Comparison of ENCODE assay signal across 26 mouse cellular contexts in genomic region chr3:57825866-57826265, GRCm38 (mm10). TPM values are rescaled to one million over a fixed set of nuclear protein-coding genes. Genes with fewer than 3 reads are reported as not detected.
"Had no signal": no experiment of that assay in that cellular context is flagged by ENCODE, and none has a peak within 500 bp of the region (broad histone marks: within the 10 kb centered on the region; RNA-seq: fewer than 3 reads in every experiment).

No protein-coding gene starts in this region.

- H3K4me3 ChIP-seq: gastrocnemius, adult 2 months; heart, embryonic 10.5 days; heart, embryonic 12.5 days; hindbrain, embryonic 10.5 days; hindbrain, embryonic 12.5 days; intestine, embryonic 15.5 days; kidney, embryonic 15.5 days; limb, embryonic 13.5 days; limb, embryonic 15.5 days; liver, embryonic 12.5 days had no signal

- H3K27ac ChIP-seq: gastrocnemius, adult 2 months; heart, embryonic 10.5 days; hindbrain, embryonic 10.5 days; hindbrain, embryonic 12.5 days; hindbrain, embryonic 14.5 days; intestine, embryonic 15.5 days; kidney, embryonic 15.5 days; kidney, postnatal 0 days; limb, embryonic 13.5 days; limb, embryonic 15.5 days; liver, embryonic 12.5 days; liver, embryonic 14.5 days had no signal

- ATAC-seq: inflammation-experienced regulatory T-cells, adult 6 months; intestine, embryonic 15.5 days; intestine, postnatal 0 days; liver, embryonic 12.5 days had no signal

- DNase-seq: gastrocnemius, adult 2 months; gastrocnemius, postnatal 10 days; gastrocnemius, postnatal 25 days; heart, adult 18-20 months; heart, postnatal 10 days; heart, postnatal 4 days; kidney, adult 2 months; kidney, adult 9 months; kidney, postnatal 14 days; kidney, postnatal 36 days; left cerebral cortex, postnatal 4 days had no signal

RNA-seq across cellular contexts. Expression of gene Pfn2, which starts 22.0 kb away (rescaled TPM):
- total RNA-seq: granulocyte monocyte progenitor cell, adult 5-6 weeks had no signal
